Mouse (Mus musculus) layer of hippocampus, postnatal 14 days (tissue): ENCODE data around the gene Sgip1. TPM values are rescaled to one million over a fixed set of nuclear protein-coding genes. Genes with fewer than 3 reads are reported as not detected.

Source experiments
- DNase-seq, 2 experiments: peaks; one replicate each; pipeline ENCODE4 v3.0.0; 2021 to 2022; ENCODE audit warnings: low spot score in 2 of 2, mixed read lengths in 1 of 2
- total RNA-seq, 2 experiments: library from RNA; stranded (reverse); gene quantifications; 2 replicates each; pipeline ENCODE4 v1.2.3; 2021

Sgip1 gene
- total RNA-seq, 2 experiments from 2014 or later = 277 to 311 TPM

DNA sequence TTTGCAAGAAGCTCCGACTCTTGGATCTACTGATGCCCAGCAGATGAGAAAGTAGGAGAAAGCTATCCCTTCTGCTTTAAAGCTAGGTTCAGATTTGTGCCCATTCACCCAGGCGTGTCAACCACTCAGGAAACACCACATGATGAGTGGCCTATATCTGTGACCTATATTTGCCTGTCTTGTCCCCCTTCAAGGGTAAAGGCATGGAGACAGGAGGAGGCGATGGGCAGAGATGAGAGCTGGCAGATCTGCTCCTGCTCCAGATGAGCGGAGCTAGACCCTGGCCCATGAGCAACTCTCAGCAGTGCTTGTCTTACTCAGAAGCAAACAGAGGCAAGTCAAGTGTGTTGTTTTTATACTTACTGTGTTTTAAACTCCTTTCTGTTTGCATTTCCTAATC, 269.6 kb downstream of the Sgip1 start:
- no peak for DNase-seq

DNA sequence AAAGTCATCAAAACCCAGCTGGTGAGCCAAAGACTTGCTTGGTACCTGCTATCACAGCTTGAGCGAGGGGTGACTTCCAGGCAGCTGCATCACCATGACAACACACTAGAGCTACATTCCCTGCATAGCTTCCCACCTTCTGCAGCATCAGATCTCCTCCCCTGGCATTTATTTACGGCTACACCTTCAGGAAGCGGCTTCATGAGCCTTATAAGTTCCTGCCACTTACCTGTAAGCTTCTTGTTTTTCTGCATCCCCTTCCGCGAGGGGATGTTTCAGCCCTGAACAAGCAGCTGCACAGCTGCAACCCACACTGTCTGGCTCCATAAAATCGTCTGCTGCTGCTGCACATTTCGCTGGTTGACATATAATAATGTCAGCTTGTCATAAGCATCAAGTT, 270.7 kb downstream of the Sgip1 start:
- peak in 1 of 2 experiments; percentile 9 for DNase-seq

DNA sequence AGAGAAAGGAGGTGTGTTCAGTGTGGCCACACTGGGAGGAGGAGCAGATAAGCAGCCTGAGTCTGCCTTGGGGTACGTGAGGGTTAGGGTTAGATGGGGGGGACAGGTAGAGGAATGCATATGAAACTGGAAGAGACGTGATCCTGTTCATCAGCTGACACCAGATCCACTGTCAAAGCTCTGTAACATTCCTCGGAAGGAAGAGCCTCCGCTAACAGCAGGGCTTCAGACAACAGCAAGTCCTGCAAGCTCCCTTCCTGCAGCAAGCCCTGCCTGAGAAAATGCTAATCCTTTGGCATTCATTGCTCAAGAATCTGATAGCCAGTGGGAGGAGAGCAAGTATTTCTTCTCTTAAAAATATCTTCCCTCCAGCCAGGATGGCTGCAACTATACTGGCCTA, 272.4 kb downstream of the Sgip1 start:
- DNase-seq = no peak

Other genes starting within 250 kb of the Sgip1 start
- 1 to 10 TPM in 1 of 2 experiments, under 1 TPM in 1; 0.76 to 1.2 TPM for gene Tctex1d1, start 237.3 kb downstream of the Sgip1 start, total RNA-seq